Comparison of ENCODE assay signal across 19 mouse cellular contexts in genomic region chr7:50153618-50154017, GRCm38 (mm10).
DNase-seq lines count a peak whose midpoint lies in the region; ATAC-seq lines count a peak whose summit lies in the region.
"Had no signal": no experiment of that assay in that cellular context is flagged by ENCODE, and none has a peak within 500 bp of the region (broad histone marks: within the 10 kb centered on the region; RNA-seq: fewer than 3 reads in every experiment).

No protein-coding gene starts in this region.

- H3K27me3 ChIP-seq in forebrain, embryonic 13.5 days = no peaks in the 10 kb centered on the region
- H3K27me3 ChIP-seq in forebrain, embryonic 12.5 days = no peaks in the 10 kb centered on the region
- no peaks in the 10 kb centered on the region for H3K27me3 ChIP-seq in midbrain, embryonic 16.5 days (ENCODE audit: control insufficient read depth, insufficient read depth, low read depth, low read length)
- H3K27me3 ChIP-seq: embryonic facial prominence, embryonic 12.5 days; kidney, embryonic 15.5 days; limb, embryonic 13.5 days; liver, embryonic 12.5 days; midbrain, embryonic 12.5 days had no signal

- no peaks in the 10 kb centered on the region for H3K9me3 ChIP-seq in forebrain, embryonic 13.5 days (replicated peaks)
- H3K9me3 ChIP-seq in forebrain, embryonic 12.5 days = no peaks in the 10 kb centered on the region
- H3K9me3 ChIP-seq in midbrain, embryonic 16.5 days (replicated peaks; ENCODE audit: control insufficient read depth, low read length, poor library complexity, severe bottlenecking) = no peaks in the 10 kb centered on the region
- H3K9me3 ChIP-seq: embryonic facial prominence, embryonic 12.5 days; heart, embryonic 10.5 days; hindbrain, embryonic 10.5 days; kidney, embryonic 15.5 days; limb, embryonic 13.5 days; liver, embryonic 12.5 days; midbrain, embryonic 12.5 days had no signal

- peak; percentile 9 for DNase-seq in layer of hippocampus, adult 11-12 months (ENCODE audit: low spot score)
- DNase-seq in layer of hippocampus, adult 9-10 months (ENCODE audit: low spot score) = no peak
- DNase-seq in brain, embryonic 18.5 days (ENCODE audit: low read depth, low spot score) = peak; percentile 42
- DNase-seq in telencephalon, adult 2 months (ENCODE audit: low read depth, low spot score) = peak; percentile 22
- DNase-seq: cerebellum, adult 9-11 months; kidney, postnatal 36 days; lung, adult 18-20 months had no signal

- no peaks in the 10 kb centered on the region for H3K4me1 ChIP-seq in forebrain, embryonic 13.5 days
- no peaks in the 10 kb centered on the region for H3K4me1 ChIP-seq in forebrain, embryonic 12.5 days
- no peaks in the 10 kb centered on the region for H3K4me1 ChIP-seq in midbrain, embryonic 16.5 days (ENCODE audit: control insufficient read depth, insufficient read depth, low read length)
- H3K4me1 ChIP-seq: embryonic facial prominence, embryonic 12.5 days; heart, embryonic 10.5 days; hindbrain, embryonic 10.5 days; kidney, embryonic 15.5 days; limb, embryonic 13.5 days; liver, embryonic 12.5 days; midbrain, embryonic 12.5 days had no signal

- no peak overlapping the region for H3K4me3 ChIP-seq in forebrain, embryonic 13.5 days
- no peak overlapping the region for H3K4me3 ChIP-seq in forebrain, embryonic 12.5 days (replicated peaks)
- H3K4me3 ChIP-seq in midbrain, embryonic 16.5 days (ENCODE audit: low read depth, low read length) = no peak overlapping the region
- H3K4me3 ChIP-seq: embryonic facial prominence, embryonic 12.5 days; heart, embryonic 10.5 days; hindbrain, embryonic 10.5 days; kidney, embryonic 15.5 days; limb, embryonic 13.5 days; liver, embryonic 12.5 days; midbrain, embryonic 12.5 days had no signal

- H3K4me2 ChIP-seq in forebrain, embryonic 13.5 days = no peak overlapping the region
- no peak overlapping the region for H3K4me2 ChIP-seq in forebrain, embryonic 12.5 days
- no peak overlapping the region for H3K4me2 ChIP-seq in midbrain, embryonic 16.5 days (ENCODE audit: low read length)
- H3K4me2 ChIP-seq: embryonic facial prominence, embryonic 12.5 days; kidney, embryonic 15.5 days; limb, embryonic 13.5 days; liver, embryonic 12.5 days; midbrain, embryonic 12.5 days had no signal

- H3K27ac ChIP-seq in forebrain, embryonic 13.5 days = no peak overlapping the region
- H3K27ac ChIP-seq in forebrain, embryonic 12.5 days = no peak overlapping the region
- no peak overlapping the region for H3K27ac ChIP-seq in midbrain, embryonic 16.5 days (ENCODE audit: low read length)
- H3K27ac ChIP-seq: embryonic facial prominence, embryonic 12.5 days; heart, embryonic 10.5 days; hindbrain, embryonic 10.5 days; kidney, embryonic 15.5 days; limb, embryonic 13.5 days; liver, embryonic 12.5 days; midbrain, embryonic 12.5 days; stomach, postnatal 0 days had no signal

- WGBS in forebrain, embryonic 13.5 days = 70% methylated on average over 2 of the region's 2 CpGs
- 81% methylated on average over 2 of the region's 2 CpGs for WGBS in forebrain, embryonic 12.5 days
- 71% methylated on average over 2 of the region's 2 CpGs for WGBS in midbrain, embryonic 16.5 days

- peak; percentile 86 for ATAC-seq in forebrain, embryonic 13.5 days
- no peak for ATAC-seq in forebrain, embryonic 12.5 days (ENCODE audit: low FRiP score)
- ATAC-seq in midbrain, embryonic 16.5 days = no peak
- ATAC-seq: intestine, postnatal 0 days; liver, embryonic 12.5 days had no signal

- no peaks in the 10 kb centered on the region for H3K36me3 ChIP-seq in forebrain, embryonic 13.5 days (ENCODE audit: poor library complexity, severe bottlenecking)
- H3K36me3 ChIP-seq in forebrain, embryonic 12.5 days (replicated peaks) = no peaks in the 10 kb centered on the region
- no peaks in the 10 kb centered on the region for H3K36me3 ChIP-seq in midbrain, embryonic 16.5 days (ENCODE audit: control insufficient read depth, insufficient read depth, low read length)
- H3K36me3 ChIP-seq: embryonic facial prominence, embryonic 12.5 days; heart, embryonic 10.5 days; hindbrain, embryonic 10.5 days; kidney, embryonic 15.5 days; limb, embryonic 13.5 days; liver, embryonic 12.5 days; midbrain, embryonic 12.5 days had no signal

- no peak overlapping the region for H3K9ac ChIP-seq in forebrain, embryonic 13.5 days
- no peak overlapping the region for H3K9ac ChIP-seq in forebrain, embryonic 12.5 days
- no peak overlapping the region for H3K9ac ChIP-seq in midbrain, embryonic 16.5 days (ENCODE audit: low read depth, low read length)
- H3K9ac ChIP-seq: embryonic facial prominence, embryonic 12.5 days; kidney, embryonic 15.5 days; limb, embryonic 13.5 days; liver, embryonic 12.5 days; midbrain, embryonic 12.5 days had no signal
